Mouse (Mus musculus) heart, adult 2 months (tissue): ENCODE results near the gene Gm10772.
"Not testable (repeated sequence)": the region's sequence is repeated elsewhere in the genome, so short reads cannot be mapped to it uniquely, and the experiment has no call there.

Experiments used
- EP300 ChIP-seq: fragments of 200-500 bp; IDR thresholded peaks from 2 replicates; pipeline ENCODE4 v1.6.1; 2011; ENCODE audit warnings: low read depth, low read length, control low read depth; ENCODE audit not compliant: insufficient read depth
- POLR2A ChIP-seq: fragments of 200-500 bp; IDR thresholded peaks from 2 replicates; pipeline ENCODE4 v1.6.1; 2011; ENCODE audit warnings: mild to moderate bottlenecking, low read depth, low read length, control low read depth; ENCODE audit not compliant: insufficient read depth

DNA sequence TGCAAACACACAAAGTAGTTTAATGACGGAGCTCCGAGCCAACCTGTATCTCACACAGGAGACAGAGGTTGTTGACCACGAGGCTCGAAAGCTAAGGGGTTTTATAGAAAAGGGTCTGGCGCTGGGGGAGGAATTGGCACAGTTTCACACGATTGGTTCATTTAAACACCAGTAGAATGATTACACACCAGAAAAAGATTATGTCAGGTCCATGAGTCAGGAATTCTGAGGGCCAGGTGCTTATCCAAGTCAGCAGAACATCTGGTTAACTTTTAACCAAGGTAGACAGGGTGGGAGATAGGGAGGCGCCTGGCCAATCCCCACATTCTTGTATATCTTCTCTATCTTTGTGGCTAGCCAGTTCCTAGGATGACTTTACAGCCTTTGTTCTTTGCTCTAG lies 35.8 kb upstream of the Gm10772 start:
- not testable (repeated sequence) for TF ChIP-seq EP300, POLR2A
